Mouse (Mus musculus) thymus, postnatal 4 days (tissue): ENCODE measurements around the gene Dpp4.

Experiments used
- DNase-seq: peaks from one replicate; pipeline ENCODE4 v3.0.0; 2021

Dpp4 gene

DNA sequence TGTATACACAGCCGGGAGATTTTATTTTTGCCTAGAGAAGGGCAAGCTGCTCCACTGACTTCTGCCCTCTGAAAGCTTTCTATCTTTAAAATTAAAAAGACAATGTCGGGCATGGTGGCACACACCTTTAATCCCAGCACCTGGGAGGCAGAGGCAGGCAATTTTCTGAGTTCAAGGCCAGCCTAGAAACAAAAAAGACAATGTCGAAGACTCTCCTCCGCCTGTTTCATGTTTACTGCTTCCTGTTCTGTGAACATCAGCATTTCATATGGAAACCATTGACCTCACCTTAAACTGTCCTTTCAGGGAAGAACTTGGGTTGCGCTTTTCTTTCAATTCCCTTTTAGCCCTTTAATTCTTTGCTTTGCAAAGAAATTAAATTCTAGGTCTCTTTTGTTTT, 3.8 kb downstream of the Dpp4 start:
- DNase-seq: no peak

DNA sequence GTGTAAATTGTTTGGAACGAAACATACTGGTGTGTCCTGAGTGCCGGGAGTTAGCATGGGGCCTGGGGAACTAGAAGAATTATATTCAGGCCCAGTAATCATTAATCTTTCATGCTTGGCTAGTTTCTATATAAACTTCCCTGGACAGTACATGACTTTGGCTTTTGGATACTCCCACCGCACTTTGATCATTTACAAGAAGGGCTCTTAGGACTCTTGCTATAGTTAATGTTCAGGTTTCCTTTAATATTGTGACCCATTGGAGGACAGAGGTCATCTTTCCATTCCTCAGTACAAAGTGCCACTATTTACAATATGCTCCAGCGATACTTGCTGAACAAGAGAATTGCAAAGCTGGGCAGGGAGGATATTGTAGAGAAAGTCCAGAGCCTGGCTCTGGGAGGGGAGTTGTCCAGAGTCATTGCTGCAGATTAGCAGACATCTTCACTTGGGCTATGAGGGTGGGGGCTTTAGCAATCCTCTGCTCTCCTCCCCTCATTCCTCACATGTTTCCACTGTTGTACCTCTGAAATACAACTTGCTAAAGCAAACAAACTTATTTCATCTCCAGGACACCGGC, 8.4 kb downstream of the Dpp4 start:
- DNase-seq: no peak

DNA sequence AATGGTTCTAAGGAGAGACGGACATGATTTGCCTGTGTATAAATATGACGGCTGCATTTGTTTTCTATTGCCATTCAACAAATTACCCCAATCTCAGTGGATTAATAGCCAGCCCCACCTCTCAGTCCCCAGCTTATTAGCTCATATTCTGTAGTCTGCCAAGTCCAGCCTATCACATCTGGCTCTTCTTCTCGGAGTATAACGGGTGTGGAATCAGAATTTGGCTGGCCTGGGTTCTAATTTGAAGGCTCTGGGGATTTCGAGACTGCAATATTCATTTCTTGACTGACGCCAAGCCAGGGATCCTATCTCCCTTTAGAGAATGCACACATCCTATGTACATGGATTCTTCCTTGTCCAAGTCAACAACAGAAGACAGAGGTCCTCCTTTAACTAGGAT, 11.0 kb downstream of the Dpp4 start:
- DNase-seq: no peak

DNA sequence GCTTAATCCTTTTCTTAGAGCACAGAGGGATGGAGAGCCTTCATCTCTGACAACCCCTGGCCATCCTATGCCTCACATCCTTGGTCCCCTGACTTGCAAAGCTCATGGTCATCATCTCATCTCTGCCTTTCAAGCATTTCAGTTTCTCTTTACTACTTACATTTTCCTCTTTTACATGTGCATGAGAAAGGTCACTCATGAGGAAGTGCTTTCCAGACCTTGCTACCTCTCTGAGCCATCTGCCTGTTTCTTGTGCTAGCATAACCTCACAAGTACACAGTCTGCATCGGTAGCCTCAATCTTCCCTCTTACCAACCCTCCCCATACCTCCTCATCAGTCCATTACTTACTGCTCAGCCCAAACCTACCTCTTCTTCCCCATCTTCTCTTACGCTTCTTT, 12.2 kb downstream of the Dpp4 start:
- no peak for DNase-seq

DNA sequence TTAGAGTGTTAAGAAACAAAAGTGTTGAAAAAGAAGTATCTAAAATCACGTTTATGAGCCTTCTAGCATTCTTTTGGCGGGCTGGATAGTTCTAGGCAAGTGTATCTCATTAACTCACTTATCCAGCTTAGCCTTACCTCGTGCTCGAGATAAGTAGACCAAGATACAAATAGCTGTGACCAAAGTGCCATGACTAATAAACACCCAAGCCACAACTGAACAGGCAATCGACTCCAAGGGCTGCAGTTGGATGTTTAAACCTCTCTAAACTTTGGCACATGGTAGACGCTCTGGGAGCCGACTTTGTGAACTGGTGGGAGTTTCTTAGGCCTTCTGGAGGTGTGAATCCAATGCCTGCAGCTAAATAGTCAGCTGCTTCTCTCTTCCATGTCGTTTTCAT, 12.7 kb downstream of the Dpp4 start:
- no peak for DNase-seq

DNA sequence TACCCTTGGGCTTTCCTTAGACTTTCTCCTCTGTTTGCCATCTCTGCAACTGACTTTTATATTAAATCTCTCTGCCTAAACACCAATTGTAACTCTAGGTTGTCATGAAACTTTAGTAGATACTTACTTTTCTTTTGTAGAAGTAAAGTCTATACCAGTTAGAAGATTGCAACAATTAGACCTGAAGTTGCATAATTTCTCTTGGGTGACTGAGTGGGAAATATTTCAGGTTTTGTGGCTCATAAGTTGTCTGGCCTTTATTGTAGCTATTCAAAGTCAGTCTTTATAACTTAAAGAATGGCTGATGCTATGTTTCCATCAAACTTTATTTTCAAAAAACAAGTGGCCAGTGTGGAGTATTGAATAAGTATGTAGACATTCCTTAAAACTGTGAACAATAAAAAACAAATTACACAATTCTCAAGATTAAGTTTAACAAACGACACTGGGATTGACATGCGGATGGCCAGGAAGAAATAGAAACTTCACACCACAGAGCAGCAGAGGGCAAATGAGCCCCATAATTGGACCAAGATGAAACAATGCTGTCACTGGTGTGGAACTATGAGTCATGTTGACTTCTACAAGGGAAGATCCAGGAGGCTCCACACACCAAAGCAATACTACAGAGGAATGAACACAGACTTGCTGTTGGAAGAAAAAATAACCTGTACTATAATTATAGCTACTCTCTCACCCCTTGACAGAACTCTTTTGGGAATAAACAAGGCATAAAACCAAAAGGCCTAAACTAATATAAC, 13.7 kb downstream of the Dpp4 start:
- DNase-seq: no peak

DNA sequence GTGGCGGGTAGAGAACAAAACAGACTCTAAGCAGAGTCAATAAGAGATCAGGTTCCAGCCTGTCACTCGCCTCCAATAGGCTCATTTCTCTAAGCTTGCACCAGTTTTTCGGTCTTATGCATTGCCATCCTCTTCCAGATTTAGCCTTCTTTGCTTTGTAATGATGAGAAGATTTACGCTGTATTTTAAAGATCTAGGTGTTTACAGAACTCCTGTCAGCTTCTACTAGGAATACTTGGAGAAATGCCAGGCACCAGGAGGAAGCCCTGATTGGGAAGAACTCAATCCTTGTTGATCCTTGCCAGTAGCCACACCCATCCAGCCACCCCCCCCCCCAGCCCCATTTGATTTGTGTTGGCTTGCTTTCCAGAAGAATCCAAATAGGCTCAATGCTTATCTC, 14.4 kb downstream of the Dpp4 start:
- DNase-seq: no peak

DNA sequence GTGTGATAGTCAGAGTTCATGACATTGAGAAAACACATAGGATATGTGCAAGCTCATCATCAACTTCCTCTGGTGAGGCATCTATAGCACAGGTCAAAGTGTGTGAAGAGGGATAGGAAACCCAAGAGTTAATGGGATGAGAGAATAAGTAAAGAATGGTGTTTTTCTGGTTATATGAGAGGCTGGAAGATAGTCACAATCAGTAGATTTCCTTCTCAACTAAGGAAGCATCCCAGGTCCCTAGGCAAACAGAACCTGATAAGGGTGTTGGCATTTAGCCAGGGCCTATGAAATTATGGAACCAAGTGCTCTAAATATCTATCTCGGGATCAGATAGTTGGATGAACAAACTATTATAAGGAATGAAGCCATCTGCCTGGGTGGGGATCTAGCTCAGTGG, 15.2 kb downstream of the Dpp4 start:
- DNase-seq: no peak

DNA sequence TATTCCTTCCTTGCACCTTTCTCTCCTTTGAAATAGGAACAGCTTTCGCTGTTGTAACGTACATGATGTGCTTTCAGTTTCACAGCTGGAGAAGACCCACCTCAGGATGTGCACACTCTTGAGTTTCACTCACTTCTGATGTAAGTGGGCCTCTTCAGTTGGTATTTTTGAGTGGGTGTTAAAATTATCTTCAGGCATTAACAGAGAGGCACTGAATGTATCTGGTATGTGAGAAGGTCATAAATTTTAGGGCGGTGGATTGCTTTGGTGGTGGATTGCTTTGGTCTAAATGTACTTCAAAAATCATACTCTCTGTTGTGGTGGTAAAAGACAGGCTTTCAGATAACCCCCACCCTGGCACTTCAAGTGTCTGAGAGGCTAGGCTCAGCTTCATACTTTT, 17.2 kb downstream of the Dpp4 start:
- DNase-seq: peak; percentile 41

DNA sequence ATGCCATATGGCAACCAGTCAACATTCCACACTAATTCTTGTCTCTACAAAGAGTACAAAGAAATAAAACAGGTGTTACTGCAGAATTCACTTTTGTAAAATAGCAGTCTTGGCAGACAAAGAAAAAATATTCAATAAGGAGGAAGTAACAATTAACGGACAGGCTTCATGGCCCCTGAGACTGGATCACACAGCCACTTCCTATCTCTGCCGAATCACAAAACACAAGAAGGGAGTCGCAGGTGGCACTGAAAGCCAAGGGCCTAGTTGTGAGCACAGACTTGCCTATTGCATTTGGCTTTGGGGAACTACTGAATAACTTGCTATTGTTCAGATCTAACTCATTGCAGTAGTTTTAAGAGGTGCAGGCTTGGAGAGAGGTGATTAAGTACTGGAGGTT, 19.9 kb downstream of the Dpp4 start:
- peak; percentile 48 for DNase-seq

DNA sequence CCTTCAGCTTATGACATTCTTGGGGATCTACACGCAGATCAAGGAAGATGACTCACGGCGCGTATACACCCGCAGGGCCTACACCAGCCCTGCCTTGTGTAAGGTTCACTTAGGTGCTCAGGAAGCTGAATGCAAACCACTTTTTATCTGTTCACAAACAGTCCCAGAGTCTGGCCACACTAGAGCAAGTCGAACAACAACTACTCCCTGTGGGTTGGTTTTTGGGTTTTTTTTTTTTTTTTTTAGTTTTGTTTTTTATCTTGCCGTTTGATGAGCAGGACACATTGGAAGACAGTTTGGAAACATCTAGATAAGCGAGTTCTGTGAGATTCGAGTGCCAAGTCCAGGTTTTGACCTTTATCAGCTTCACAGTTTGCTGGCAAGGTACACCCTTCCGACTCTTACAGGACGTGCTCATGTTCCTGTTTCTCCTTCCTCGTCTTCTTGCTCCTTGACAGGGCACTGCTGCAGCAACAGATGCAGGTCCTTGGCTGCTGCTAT, 21.0 kb downstream of the Dpp4 start:
- DNase-seq: peak; percentile 50

DNA sequence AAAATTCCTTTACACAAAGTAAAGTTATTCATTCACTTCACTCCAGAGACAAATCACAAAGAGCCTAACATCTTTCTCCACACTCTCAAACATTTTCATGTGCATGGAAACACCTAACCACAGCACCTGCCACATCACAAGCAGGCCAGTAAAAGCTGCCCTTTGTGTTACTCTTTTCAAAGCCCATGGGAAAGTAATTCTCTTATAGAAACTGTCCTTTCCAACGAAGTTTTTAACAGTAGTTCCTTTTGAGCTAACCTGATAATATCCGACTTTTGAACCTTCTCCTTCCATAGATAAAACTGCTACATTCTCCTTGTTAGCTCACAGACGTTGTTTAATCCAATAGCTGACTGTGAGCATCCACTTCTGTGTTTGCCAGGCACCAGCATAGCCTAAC, 21.7 kb downstream of the Dpp4 start:
- peak; percentile 64 for DNase-seq

DNA sequence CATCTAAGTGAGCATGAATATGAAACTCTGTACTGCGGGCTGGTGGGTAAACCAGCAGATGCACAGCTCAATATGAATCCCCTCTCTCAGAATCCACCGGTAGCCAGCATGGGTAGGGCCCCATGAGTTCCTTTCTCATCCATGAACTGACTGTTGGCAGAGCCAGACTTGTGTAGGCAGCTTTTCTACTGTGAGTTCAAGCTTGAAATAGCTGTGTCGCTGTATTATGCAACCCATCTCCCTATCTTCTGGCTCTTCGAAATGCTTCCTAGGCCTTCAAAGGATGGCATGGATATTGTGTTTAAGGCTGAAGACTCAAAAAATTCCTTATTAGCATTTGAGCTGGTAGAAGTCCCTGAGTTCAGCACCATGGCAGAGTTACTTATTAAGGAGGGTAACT, 23.2 kb downstream of the Dpp4 start:
- no peak for DNase-seq

DNA sequence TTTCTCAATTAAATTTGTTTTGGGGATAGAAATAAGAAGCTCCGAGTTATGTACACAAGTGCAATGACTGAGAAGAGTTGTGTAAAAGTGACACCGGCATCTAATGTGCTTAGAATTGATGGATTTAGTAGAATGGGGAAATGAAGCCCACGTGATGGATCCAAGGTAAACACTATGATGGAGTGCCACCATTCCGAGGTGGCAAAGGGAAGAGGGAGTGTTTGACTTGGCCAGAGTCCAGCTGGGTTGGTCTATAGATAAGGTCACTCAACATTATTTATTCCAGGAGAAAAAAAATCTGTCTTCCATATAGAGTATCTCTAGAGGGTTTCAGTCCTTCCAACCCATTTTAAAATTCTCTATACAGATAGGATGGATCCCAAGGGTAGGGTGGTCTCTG, 28.8 kb downstream of the Dpp4 start:
- DNase-seq: no peak

DNA sequence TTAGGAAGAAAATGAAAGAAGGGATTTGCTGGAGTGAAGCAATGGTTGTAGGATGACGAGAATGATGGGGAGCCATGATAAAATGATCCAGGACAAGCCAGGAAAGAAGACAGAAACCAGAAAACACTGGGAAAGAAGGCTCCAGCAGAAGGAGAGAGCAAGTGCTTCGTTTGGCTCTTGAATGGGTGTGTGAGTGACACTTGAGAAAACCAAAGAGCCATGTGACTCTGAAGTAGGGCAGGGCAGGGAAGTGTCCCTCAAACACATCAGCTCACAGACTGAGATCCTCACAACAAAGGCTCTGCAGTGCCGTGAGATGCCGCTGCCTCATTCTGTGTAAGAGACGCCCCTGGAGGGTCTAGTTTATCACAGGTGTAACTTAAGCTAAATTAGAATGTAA, 29.6 kb downstream of the Dpp4 start:
- no peak for DNase-seq

DNA sequence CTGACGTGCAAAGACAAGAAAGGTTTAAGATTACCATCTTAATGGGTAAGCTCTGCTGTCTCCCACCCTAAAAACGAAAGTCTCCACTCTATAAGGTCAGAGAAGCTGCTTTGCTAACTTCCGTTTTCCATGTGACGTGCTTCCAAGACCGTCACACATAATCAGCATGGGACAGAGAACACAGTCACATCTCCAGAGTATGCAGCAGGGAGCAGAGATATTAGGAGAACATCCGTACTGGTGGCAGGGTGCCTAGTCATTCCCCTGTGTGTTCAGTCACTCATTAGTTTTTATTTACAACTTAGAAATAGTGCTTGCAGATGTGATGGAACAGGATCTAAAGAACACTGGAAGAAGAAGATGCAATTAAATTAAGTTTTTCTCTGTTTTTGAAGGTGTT, 30.3 kb downstream of the Dpp4 start:
- no peak for DNase-seq

DNA sequence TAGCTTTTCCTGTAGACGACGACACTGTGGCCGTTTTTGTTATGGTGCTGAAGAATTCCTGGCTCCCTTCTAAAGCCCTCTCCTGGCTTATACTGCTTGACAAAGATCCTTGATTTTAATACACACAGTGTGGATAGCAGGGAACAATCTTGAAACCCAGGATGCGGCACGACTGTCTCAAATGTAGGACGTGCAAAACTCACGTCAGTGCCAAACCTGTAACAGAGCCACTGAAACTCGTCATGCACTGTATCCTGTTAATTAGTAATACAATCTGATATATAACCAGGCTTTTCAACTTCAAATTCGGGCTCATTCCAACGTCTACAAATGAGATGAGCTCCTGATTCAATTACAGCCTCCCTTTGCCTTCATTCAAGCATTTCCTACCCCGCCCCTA, 38.3 kb downstream of the Dpp4 start:
- DNase-seq: no peak

DNA sequence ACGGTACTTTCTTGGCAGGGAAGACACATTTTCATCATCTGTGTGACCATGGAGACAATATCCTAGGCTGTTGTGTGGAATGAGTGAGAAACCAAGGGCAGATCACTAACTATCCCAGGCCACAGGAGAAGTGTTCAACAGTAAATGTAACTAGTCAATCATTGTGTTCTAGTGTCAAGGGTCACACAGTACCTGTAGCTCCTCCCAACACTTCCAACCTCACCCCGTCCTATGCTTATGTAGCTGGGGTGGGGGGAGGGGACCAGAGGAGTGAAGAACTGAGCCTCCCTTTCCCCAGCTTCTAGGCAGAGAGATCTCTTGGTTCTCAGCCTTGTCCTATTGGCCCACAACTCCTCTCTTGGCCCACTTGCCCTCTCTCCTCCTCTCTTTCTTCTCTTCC, 42.0 kb downstream of the Dpp4 start:
- DNase-seq: no peak

DNA sequence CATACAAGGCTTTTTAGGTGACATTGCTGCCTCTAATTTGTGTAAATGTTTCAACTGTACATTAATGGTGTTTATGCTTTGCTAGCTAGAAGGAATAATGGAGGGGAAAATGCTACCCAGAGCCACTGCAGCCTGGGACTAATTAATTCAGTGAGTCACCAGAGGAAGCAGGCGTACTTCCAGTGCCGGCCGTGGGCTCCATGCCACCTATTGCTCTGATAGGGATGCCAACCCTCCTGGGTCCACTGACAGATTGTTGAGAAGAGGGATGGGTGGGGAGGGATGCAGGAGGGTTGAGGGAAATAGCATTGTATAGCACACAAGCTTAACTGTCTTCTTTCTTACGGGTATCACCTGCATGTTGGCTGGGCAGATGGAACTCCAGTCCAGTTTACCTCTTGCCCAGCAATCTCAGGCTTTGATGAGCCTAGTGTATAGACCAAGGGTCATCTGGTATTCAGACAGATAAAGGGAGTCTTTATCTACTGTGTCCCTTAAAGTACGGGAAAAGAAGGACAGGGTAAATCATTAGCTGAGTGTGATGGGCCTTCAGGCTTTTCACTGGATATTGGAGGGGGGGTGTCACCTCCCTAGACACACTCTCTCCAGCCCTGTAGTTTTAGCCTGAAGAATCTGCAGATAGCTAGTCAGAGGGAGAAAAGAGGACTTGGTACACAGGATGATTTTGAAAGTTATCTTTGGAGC, 43.5 kb downstream of the Dpp4 start:
- no peak for DNase-seq

DNA sequence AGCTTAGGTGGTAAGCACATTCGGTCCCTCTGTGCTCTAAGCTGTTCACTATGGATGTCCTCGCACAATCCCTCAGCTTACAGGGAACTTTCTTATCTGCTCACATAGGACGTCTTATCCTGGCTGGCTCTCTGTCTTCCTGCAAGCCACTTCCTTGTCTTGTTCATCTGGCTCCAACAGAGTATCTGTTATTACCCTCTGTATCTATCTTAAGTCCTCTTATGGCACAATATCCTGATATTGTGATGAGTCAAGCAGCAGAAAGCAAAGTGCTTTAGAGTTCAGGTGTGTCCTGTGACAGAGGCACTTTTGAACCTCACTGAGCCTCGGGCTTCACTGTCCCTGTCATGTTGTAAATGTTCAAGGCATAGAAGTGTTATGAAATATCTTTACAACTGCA, 48.4 kb downstream of the Dpp4 start:
- no peak for DNase-seq

DNA sequence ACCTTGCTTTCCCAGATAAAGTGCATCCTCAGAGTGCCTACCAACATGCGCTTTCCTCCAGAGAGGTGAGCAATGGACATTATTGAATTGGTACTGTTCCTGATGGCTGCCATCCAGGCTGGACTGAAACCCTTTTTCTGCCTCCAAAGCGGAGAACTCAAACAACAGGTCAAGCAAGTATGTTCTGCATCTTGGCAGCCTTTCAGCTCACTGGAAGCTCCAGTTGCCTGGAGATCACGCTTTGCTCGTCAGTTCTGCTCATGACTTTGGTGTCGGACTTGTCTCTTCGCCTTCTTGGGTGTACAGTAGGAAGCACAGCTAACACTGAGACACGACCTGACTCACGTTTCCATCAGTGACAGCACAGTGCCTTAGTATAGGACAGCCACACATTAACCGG, 49.8 kb downstream of the Dpp4 start:
- no peak for DNase-seq

DNA sequence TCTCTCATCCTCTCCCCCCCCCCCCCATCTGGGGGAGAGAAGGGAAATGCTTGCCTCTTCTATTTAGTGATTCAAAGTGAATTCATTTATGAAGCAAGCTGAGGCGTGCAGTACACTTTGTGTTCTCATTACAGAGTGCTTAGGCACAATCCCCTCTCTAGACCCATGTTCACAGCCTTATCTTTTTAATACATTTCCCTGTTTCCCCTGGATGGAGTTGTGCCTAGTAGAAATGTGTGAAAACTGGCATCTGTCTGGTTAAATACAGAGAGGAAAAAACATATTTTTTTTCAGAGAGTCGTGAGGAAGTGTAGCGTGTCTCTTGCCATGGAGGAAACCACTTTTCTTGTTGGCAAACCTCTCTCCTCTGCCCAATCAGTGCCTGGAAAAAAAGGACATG, 50.5 kb downstream of the Dpp4 start:
- DNase-seq: no peak

DNA sequence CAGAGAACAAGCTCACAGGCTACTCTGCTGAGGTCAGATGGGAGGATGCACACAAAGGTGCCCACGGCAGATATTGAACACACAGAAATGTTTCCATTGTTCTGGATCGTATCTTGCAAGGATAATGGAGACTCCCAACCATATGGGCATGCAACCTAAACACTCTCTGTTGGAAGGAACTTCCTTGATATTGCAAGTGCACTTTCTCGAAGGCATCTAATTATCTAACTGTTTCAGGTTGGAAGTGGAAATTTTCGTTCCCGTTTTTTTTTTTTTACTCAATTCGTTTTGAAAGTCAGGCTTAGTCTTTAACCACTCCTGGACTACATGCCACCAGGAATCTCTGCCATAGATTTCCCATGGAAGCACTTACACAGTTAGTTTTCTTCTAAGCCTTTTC, 51.2 kb downstream of the Dpp4 start:
- DNase-seq: no peak

DNA sequence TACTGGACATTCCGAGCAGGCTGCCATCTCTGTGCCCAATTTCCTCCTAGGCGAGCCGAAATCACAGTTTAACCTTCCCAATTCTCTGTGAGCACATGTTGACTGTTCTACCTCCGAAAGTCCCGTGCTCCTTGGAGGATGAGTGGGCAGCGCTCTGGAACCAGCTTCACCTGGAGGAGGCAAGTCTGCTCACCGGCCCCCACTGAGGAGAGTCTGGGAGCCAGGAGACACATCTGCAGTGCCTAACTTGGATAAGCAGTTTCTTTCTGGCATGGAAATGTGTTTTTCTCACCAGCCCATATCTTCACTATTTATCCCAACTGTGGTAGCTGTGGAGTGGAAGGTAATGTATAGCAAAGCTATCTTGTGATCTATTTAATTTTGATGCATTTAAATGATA, 54.8 kb downstream of the Dpp4 start:
- DNase-seq: no peak
